Mouse (Mus musculus) frontal cortex, postnatal 36 days (tissue): ENCODE data around the gene Rnf207.

Experiments used
- DNase-seq, 2 experiments: peaks; one replicate each; pipeline ENCODE4 v3.0.0; 2022; ENCODE audit warnings: low spot score in 2 of 2

Gene Rnf207

DNA sequence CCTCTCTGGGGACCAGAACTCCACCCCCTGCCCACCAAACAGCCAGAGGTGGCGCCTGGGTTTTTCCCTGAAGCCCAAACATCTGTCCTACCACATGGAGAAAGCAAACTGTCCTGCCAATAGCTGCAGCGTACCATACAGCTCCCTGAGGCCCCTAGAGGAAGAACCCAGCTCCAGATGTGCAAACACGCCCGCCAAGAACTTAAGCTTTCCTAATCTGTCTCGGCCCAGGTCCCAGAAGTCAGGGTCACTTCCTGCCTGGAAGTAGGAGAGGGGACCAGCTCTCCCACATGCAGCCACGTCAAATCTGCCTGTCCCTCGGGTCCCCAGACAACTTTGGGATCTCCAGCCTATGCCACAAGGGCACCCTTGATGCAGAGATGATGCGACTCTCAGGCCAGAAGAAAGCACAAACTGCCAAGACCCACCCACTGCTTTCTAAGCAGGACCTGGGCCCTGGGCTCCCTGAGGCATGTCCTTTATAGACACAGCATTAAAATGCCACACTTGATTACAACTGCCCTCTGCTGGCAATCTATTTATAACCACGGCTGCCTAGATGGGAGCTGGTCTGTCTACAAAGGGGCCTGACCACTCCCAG is 46.2 kb downstream of the Rnf207 start:
- DNase-seq: no peak

DNA sequence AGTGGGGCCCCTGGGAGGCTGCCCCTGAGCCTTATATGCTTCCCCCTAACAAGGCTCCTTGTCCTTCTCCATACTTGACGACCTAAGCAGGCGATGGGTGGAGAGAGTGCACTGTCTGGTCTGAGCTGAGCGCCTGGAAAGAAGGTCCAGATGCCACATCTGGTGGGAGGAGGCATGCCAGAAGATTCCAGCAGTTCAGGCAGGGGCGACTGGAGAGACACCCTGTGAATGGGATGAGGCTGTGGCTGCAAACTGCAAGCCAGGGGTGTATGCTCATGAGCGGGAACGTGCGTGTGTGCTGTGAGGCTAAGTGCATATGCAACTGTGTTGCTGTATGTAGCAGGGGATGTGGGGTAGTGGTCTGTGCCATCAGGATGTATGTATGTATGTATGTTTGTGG is 46.8 kb downstream of the Rnf207 start:
- DNase-seq: no peak

GRCm38 (mm10) chr4:152271334-152271733 is 47.5 kb downstream of the Rnf207 start:
- no peak for DNase-seq

GRCm38 (mm10) chr4:152270599-152270998 is 48.2 kb downstream of the Rnf207 start:
- DNase-seq: no peak

DNA sequence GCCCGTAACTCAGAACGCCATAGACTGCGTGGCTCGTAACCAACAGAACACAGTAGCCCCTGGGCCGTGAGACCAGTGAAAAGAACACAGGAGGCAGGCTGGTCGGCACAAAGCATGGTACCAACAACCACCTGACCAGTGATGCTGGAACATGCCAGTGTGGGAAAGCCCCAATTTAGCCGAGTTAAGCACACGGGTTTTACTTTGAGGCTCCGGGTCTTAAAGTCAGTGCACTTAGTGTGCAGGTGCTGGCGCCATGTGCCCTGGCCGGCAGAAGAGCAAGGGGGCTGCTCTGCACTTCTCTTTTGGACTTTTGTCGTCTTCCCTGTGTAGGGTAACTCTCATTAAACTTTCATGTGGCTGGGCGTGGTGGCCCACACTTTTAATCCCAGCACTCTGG is 48.8 kb downstream of the Rnf207 start:
- no peak for DNase-seq

GRCm38 (mm10) chr4:152267748-152268369 is 50.9 kb downstream of the Rnf207 start:
- DNase-seq: no peak

GRCm38 (mm10) chr4:152266236-152266895 is 52.4 kb downstream of the Rnf207 start:
- DNase-seq: peak in 1 of 2 experiments; percentile 63

GRCm38 (mm10) chr4:152265791-152266190 is 53.0 kb downstream of the Rnf207 start:
- DNase-seq: no peak

DNA sequence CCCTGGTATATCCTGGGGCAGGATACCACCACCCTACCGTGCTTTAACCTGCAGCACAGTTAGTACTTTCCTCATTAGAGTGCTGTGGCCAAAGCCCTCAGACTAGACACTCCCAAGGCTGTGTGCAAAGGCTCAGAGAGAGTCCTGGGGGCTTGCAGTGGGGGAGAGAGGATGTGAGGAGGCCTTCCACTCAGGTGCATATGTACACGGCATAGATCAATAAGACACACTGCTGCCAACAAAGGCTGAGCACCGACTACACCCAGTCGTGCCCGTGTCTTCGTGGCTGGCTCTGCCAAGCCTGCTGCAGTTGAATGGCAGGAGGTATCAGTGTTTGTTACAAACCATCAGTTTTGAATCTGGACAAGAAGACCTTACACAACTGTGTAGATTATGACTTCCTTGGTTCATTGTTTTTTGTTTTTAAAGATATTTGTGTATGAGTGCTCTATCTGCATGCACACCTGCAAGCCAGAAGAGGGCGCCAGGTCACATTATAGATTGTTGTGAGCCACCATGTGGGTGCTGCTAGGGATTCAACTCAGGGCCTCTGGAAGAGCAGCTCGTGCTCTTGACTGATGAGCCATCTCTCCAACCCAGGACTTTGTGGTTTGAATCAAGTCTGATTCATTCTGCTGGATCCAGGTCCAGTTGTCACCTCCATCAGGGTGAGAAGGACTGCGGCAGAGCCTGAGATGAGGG is 53.8 kb downstream of the Rnf207 start:
- no peak for DNase-seq

GRCm38 (mm10) chr4:152264177-152264530 is 54.6 kb downstream of the Rnf207 start:
- DNase-seq: no peak

- no peak for DNase-seq
Observed at GRCm38 (mm10) chr4:152263512-152264176, 55.1 kb downstream of the Rnf207 start.

DNA sequence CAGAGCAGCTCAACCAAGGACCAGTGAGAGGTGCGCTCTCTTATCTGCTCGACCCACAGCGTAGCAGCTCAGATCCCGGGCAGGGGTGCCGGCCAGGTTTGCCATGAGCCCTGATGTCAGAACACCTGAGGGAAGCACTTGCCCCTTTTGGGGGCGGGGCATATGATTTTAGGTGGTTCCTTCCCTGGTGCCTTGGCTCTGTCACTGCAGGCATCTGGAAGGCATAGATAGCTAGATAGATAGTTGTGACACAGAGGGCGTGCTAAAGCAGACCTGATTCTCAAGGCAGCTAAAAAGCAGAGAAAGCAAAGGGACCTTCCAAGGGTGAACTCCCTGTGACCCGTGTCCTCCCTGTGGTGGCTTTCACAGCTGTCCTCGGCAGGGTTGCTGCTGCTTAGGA is 55.7 kb downstream of the Rnf207 start:
- no peak for DNase-seq

GRCm38 (mm10) chr4:152262187-152262586 is 56.6 kb downstream of the Rnf207 start:
- no peak for DNase-seq

DNA sequence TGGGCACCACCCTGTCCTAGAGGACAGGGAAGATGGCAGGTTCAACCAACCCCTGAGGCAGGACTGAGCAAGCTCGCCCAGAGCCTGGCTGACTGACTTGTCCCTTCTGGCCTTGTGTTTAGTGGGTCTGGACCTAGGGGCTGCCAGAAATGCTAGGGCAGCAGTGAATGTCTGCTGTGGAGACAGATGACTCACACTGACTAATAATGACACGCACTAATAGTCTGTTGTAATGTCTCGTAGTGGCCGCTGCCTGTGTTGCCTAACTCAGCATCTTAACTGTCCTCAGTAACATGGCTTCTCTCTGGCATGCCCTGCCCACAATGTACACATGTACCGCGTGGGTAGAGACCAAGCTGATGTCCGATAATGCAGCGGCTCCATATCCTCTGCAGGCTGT is 58.3 kb downstream of the Rnf207 start:
- DNase-seq: no peak

DNA sequence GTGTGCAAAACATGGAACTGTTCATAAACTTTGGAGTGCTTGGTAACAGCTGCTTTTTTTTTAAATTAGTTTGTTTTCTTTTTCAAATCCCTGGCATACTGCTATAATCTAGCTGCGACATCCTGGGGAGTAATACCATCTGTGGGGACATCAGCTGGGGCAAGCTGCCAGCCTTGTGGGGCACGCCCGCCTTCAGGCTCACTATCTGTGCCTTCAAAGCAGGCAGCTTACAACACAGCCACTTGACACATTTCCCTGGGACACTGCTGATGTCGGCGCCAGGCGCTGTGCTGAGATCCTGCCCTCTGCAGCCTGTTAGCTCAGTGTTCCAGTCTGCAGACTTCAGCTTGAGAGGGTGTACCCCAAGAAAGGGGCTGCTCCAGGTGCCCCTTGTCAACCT is 61.7 kb downstream of the Rnf207 start:
- peak; percentile 73 to 81 for DNase-seq
